Mouse (Mus musculus) cerebellum, adult 8-10 months (tissue): Measurements from ENCODE around the gene Slc22a5.
"Not testable (repeated sequence)": the region's sequence is repeated elsewhere in the genome, so short reads cannot be mapped to it uniquely, and the experiment has no call there.

Experiments
- DNase-seq: peaks from one replicate; pipeline ENCODE4 v3.0.0; 2022

Slc22a5 gene

GRCm38 (mm10) chr11:53891505-53892451, at the start of gene Slc22a5:
Gene Slc22a5, minus strand, starts transcription at chr11:53891660.
- peak; percentile 99 for DNase-seq

GRCm38 (mm10) chr11:53931944-53932318, 40.5 kb upstream of the Slc22a5 start:
- not testable (repeated sequence) for DNase-seq

- peak; percentile 67 for DNase-seq
Observed at GRCm38 (mm10) chr11:53931091-53931943, 39.9 kb upstream of the Slc22a5 start.

GRCm38 (mm10) chr11:53929741-53930140, 38.3 kb upstream of the Slc22a5 start:
- DNase-seq = no peak

GRCm38 (mm10) chr11:53928585-53928984, 37.1 kb upstream of the Slc22a5 start:
- DNase-seq = no peak

GRCm38 (mm10) chr11:53926303-53926702, 34.8 kb upstream of the Slc22a5 start:
- DNase-seq = no peak

- no peak for DNase-seq
Observed at GRCm38 (mm10) chr11:53918851-53919250, 27.4 kb upstream of the Slc22a5 start.

GRCm38 (mm10) chr11:53911011-53911410, 19.6 kb upstream of the Slc22a5 start:
- DNase-seq = no peak

- no peak for DNase-seq
Observed at GRCm38 (mm10) chr11:53908686-53909085, 17.2 kb upstream of the Slc22a5 start.

- no peak for DNase-seq
Observed at GRCm38 (mm10) chr11:53904534-53904925, 13.1 kb upstream of the Slc22a5 start.

- DNase-seq = no peak
Observed at GRCm38 (mm10) chr11:53903781-53904533, 12.5 kb upstream of the Slc22a5 start.

GRCm38 (mm10) chr11:53902741-53903140, 11.3 kb upstream of the Slc22a5 start:
- no peak for DNase-seq

GRCm38 (mm10) chr11:53900991-53901390, 9.5 kb upstream of the Slc22a5 start:
- DNase-seq = no peak

- no peak for DNase-seq
Observed at GRCm38 (mm10) chr11:53899981-53900380, 8.5 kb upstream of the Slc22a5 start.

- DNase-seq = no peak
Observed at GRCm38 (mm10) chr11:53899004-53899403, 7.5 kb upstream of the Slc22a5 start.

- DNase-seq = no peak
Observed at GRCm38 (mm10) chr11:53896935-53897334, 5.5 kb upstream of the Slc22a5 start.

GRCm38 (mm10) chr11:53893451-53893850, 2.0 kb upstream of the Slc22a5 start:
- no peak for DNase-seq

- no peak for DNase-seq
Observed at GRCm38 (mm10) chr11:53892716-53893416, 1.4 kb upstream of the Slc22a5 start.

- no peak for DNase-seq
Observed at GRCm38 (mm10) chr11:53890906-53891504, 455 bp downstream of the Slc22a5 start.

- DNase-seq = no peak
Observed at GRCm38 (mm10) chr11:53890225-53890624, 1.2 kb downstream of the Slc22a5 start.

GRCm38 (mm10) chr11:53889091-53889645, 2.3 kb downstream of the Slc22a5 start:
- no peak for DNase-seq
